Mouse (Mus musculus): ENCODE data around the gene Tmem179. TPM values are rescaled to one million over a fixed set of nuclear protein-coding genes. Genes with fewer than 3 reads are reported as not detected.

Gene Tmem179
- polyA plus RNA-seq, 1 experiment from 2014 or later: 0.08 TPM

GRCm38 (mm10) chr12:112463750-112464444 lies 52.6 kb downstream of the Tmem179 start:
- no peak for DNase-seq (ENCODE audit: low spot score)

DNA sequence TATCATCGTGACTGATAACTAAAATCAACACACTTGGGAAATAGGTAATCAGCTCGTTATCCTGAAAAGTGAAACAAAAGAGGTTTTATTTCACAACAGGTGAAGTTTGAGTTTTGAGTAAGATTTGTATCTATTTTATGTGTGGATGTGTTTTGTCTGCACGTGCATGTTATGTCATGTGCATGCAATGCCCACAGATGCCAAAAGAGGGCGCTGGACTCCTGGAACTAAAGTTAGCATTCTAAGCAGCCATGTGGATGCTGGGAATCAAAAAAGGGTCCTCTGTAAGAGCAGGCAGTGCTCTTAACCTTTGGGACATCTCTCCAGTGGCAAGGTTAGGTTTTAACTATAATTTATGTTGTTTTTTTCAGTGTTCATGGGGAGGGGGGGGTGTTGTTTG lies 53.3 kb downstream of the Tmem179 start:
- DNase-seq (ENCODE audit: low spot score): peak; percentile 9

- no peak for DNase-seq (ENCODE audit: low spot score)
Observed at GRCm38 (mm10) chr12:112462423-112462822, 54.1 kb downstream of the Tmem179 start.

DNA sequence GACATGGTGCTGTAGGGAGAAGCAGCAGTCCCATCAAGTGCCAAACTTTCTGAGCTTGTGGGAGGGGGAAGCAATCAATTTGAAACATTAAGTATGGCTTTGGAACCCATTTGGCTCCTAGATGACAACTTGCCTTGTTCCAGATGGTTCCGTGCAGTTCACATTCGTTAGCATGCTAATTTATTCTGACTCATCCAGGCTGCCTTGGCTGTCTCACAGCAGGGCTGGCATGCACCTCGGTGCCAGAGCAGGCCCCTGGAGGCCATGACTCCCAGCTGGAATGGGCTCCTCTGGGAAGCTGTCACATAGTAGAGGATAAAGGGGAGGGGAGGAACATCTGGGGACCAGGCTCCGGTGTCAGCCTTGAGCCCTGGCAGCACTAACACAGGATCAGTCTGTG lies 58.7 kb downstream of the Tmem179 start:
- DNase-seq (ENCODE audit: low spot score): no peak

GRCm38 (mm10) chr12:112456144-112456713 lies 60.3 kb downstream of the Tmem179 start:
- no peak for DNase-seq (ENCODE audit: low spot score)

- DNase-seq (ENCODE audit: low spot score): no peak
Observed at GRCm38 (mm10) chr12:112451826-112452225, 64.7 kb downstream of the Tmem179 start.

DNA sequence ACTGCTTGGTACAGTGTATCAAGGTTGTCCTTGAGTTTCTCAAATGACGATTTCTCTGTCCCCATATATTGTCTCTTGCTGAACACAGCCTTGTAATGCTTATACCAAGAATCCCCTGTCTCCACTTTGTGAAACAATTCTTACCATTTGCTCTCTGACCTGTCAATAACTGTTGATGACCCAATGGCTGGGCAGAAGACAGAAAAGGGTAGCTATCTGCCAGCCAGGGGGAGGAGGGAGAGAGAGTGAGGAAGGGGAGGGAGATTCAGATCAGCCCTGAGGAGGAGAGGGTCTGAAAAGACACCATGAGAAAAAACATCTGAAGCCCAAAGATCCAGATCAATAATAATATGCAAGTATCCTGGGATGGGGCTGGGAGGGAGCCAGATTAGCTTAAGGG lies 65.2 kb downstream of the Tmem179 start:
- no peak for DNase-seq (ENCODE audit: low spot score)

- DNase-seq (ENCODE audit: low spot score): peak; percentile 82
Observed at GRCm38 (mm10) chr12:112450883-112451282, 65.7 kb downstream of the Tmem179 start.

Other genes with a start within 250 kb of the Tmem179 start
- gene A530016L24Rik, start 27.3 kb downstream of the Tmem179 start, polyA plus RNA-seq (2015; fragmentation: Nextera tagmentation; extraction: Ambion mirVana): 0.06 and 0.09 TPM in 2 replicates
- 2.2 and 3.1 TPM in 2 replicates for gene Inf2, start 72.0 kb upstream of the Tmem179 start, polyA plus RNA-seq (2015; fragmentation: Nextera tagmentation; extraction: Ambion mirVana)
- 10.1 and 10.6 TPM in 2 replicates for gene Adssl1, start 103.3 kb upstream of the Tmem179 start, polyA plus RNA-seq (2015; fragmentation: Nextera tagmentation; extraction: Ambion mirVana)
- 174 and 203 TPM in 2 replicates for gene Siva1, start 127.9 kb upstream of the Tmem179 start, polyA plus RNA-seq (2015; fragmentation: Nextera tagmentation; extraction: Ambion mirVana)
- gene Akt1, start 158.1 kb upstream of the Tmem179 start, polyA plus RNA-seq (2015; fragmentation: Nextera tagmentation; extraction: Ambion mirVana): 60.8 and 80.4 TPM in 2 replicates
- 2.6 and 2.8 TPM in 2 replicates for gene Zbtb42, start 162.1 kb upstream of the Tmem179 start, polyA plus RNA-seq (2015; fragmentation: Nextera tagmentation; extraction: Ambion mirVana)
- 4.3 and 4.9 TPM in 2 replicates for gene Cep170b, start 203.7 kb upstream of the Tmem179 start, polyA plus RNA-seq (2015; fragmentation: Nextera tagmentation; extraction: Ambion mirVana)
- gene Pld4, start 243.9 kb upstream of the Tmem179 start, polyA plus RNA-seq (2015; fragmentation: Nextera tagmentation; extraction: Ambion mirVana): 46.2 and 49.3 TPM in 2 replicates

Data from thymus, postnatal 0 days (tissue).